Mouse (Mus musculus) erythroblast, embryonic 14.5 days (primary cell): Measurements from ENCODE around the gene Vpreb1. TPM values are rescaled to one million over a fixed set of nuclear protein-coding genes. Genes with fewer than 3 reads are reported as not detected.
"Not testable (repeated sequence)": the region's sequence is repeated elsewhere in the genome, so short reads cannot be mapped to it uniquely, and the experiment has no call there.

Experiments used
- H3K27me3 ChIP-seq: 2 replicates; pipeline ENCODE4 v1.6.1; 2012; ENCODE audit warnings: inconsistent platforms; ENCODE audit not compliant: control insufficient read depth
- H3K36me3 ChIP-seq: 2 replicates; pipeline ENCODE4 v1.6.1; 2012; ENCODE audit warnings: mild to moderate bottlenecking, inconsistent platforms; ENCODE audit not compliant: control insufficient read depth
- H3K4me1 ChIP-seq: 2 replicates; pipeline ENCODE4 v1.6.1; 2012; ENCODE audit warnings: inconsistent platforms; ENCODE audit not compliant: control insufficient read depth
- H3K4me3 ChIP-seq: replicated peaks from 2 replicates; pipeline ENCODE3; 2012; ENCODE audit warnings: moderate library complexity, mild to moderate bottlenecking, inconsistent platforms
- H3K9me3 ChIP-seq: 2 replicates; pipeline ENCODE4 v1.6.1; 2012; ENCODE audit warnings: low read length, inconsistent platforms, mixed read lengths; ENCODE audit not compliant: control insufficient read depth
- GATA1 ChIP-seq: IDR thresholded peaks from 2 replicates; pipeline ENCODE4 v1.6.1; 2012; ENCODE audit warnings: low read length, inconsistent platforms, mixed read lengths
- TAL1 ChIP-seq: IDR thresholded peaks from 3 replicates; pipeline ENCODE4 v1.6.1; 2012; ENCODE audit warnings: low read length, inconsistent platforms, mixed read lengths
- polyA plus RNA-seq: library from polyadenylated mRNA; stranded (reverse); fragments of >175 nt; gene quantifications from 2 replicates; pipeline ENCODE4 v1.2.3, GENCODE M21; 2012

The Vpreb1 gene
- polyA plus RNA-seq, 1 experiment: 0.08 TPM

DNA sequence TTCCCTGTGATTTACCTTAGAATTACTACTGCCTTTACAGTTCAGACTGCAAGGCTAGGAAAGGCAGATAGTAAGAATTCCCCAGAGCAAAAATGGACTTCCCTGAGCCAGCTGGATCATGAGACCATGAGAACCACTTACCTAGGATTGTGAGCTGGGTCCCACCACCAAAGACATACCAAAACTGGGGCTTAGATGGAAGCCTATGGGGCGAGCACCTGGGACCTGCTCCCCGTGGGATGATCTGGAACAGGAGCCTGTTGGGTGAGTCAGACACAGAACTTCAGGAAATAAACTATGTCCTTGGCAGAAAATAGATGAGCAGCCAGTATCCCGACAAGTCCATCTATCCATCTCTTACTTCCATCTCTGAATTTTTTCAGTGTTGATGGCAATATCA lies 8.4 kb downstream of the Vpreb1 start:
- TF ChIP-seq GATA1 (no peak), TAL1 (no peak)
- H3K27me3 ChIP-seq: no peaks in the 10 kb centered on the region
- H3K36me3 ChIP-seq: no peaks in the 10 kb centered on the region
- no peaks in the 10 kb centered on the region for H3K4me1 ChIP-seq
- no peaks in the 10 kb centered on the region for H3K9me3 ChIP-seq
- H3K4me3 ChIP-seq: no peak overlapping the region

DNA sequence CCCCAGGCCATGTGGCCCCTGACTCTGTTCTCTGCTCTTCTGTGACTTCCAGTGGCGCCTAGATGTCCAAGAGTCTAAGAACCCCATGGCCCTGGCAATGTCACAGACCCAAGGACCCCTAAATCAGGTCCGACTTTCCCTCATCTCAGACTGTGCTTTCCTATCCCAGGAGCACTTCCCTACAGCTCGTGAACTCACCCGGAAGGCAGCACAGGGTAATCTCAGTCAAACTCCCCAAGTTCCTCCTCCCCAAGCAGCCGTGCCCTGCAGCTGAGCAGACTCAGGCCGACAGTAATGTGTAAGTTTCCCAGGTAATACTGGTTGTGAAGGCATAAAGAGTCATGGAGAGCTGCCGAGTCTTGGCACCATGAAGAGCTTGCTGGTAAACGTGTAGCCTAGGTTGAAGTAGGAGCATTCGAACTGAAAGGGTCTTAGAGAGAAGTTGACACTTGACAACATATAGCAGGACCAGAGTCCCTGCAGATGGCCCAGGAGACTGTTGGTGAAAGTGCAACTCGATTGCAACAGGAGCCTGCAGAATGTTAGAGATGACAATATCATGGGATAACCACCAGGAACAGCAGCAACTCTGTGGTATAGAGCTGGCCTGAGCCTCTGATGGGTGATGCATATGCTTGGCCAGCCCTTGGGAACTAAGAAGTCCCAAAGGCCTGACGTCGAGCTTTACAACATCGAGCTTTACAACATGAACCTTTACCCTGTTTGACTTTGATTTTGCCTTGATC lies 13.7 kb downstream of the Vpreb1 start:
- H3K9me3 ChIP-seq: no peaks in the 10 kb centered on the region
- no peaks in the 10 kb centered on the region for H3K36me3 ChIP-seq
- no peak for TF ChIP-seq TAL1
- TF ChIP-seq GATA1: no peak
- H3K27me3 ChIP-seq: no peaks in the 10 kb centered on the region
- no peaks in the 10 kb centered on the region for H3K4me1 ChIP-seq
- H3K4me3 ChIP-seq: no peak overlapping the region

DNA sequence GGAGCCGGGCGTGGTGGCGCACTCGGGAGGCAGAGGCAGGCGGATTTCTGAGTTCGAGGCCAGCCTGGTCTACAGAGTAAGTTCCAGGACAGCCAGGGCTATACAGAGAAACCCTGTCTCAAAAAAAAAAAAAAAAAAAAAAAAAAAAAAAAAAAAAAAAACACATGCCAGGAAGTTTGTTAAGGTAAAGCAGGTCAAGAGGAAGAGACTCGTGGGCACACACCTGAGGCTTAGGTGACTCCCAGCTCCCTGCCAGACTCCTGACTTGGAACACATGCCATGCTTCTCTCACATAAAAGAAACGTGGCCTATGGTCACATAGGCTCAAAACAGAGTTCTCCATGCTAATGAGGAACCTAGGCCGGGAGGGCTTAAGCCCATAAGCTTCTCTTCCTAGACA lies 14.6 kb downstream of the Vpreb1 start:
- H3K9me3 ChIP-seq, H3K4me1 ChIP-seq, H3K27me3 ChIP-seq, H3K36me3 ChIP-seq, H3K4me3 ChIP-seq: not testable (repeated sequence)

GRCm38 (mm10) chr16:16855541-16855940 lies 15.1 kb downstream of the Vpreb1 start:
- TF ChIP-seq TAL1 (no peak), GATA1 (no peak)
- Histone ChIP-seq H3K4me3 (no peak overlapping the region), H3K27me3 (no peaks in the 10 kb centered on the region), H3K4me1 (no peaks in the 10 kb centered on the region), H3K36me3 (no peaks in the 10 kb centered on the region), H3K9me3 (no peaks in the 10 kb centered on the region)

DNA sequence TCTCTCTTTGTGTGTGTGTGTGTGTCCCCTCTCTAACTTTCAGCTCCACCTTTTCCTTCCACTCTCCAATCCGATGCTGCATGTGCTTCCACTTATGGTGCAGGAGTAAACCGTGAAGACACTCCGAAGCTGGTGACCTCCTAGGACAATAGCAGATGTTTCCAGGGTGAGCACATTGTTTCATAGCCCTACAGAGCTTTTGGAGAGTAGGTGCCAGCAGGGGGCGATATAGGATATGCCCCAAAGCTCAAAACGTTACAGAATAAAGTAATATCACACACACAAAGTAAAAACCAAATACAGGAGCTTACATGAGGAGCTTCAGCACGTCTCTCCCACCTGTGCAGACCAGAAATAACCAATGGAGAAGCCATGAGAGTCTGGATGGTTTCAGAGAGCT lies 15.8 kb downstream of the Vpreb1 start:
- H3K9me3 ChIP-seq: no peaks in the 10 kb centered on the region
- no peaks in the 10 kb centered on the region for H3K4me1 ChIP-seq
- TF ChIP-seq TAL1 (no peak), GATA1 (no peak)
- no peaks in the 10 kb centered on the region for H3K27me3 ChIP-seq
- H3K36me3 ChIP-seq: no peaks in the 10 kb centered on the region
- no peak overlapping the region for H3K4me3 ChIP-seq

GRCm38 (mm10) chr16:16852411-16852810 lies 18.2 kb downstream of the Vpreb1 start:
- Histone ChIP-seq H3K9me3 (no peaks in the 10 kb centered on the region), H3K27me3 (no peaks in the 10 kb centered on the region), H3K4me1 (no peaks in the 10 kb centered on the region), H3K36me3 (no peaks in the 10 kb centered on the region), H3K4me3 (no peak overlapping the region)
- TF ChIP-seq GATA1 (no peak), TAL1 (no peak)

DNA sequence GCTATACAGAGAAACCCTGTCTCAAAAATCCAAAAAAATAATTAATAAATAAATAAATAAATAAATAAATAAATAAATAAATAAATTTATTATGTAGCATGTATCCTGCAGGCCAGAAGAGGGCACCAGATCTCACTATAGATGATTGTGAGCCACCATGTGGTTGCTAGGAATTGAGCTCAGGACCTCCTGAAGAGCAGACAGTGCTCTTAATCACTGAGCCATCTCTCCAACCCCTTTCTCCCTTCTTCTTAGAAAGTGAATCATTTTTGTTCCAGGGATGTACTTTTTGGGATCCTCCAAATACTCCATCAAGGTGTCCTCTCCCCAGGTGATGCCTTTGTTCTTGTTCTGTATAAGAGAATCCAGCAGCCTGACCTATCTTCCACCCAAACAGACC lies 21.4 kb downstream of the Vpreb1 start:
- TF ChIP-seq TAL1: no peak
- no peak for TF ChIP-seq GATA1
- Histone ChIP-seq H3K4me3 (no peak overlapping the region), H3K27me3 (no peaks in the 10 kb centered on the region), H3K4me1 (no peaks in the 10 kb centered on the region; the same call in 1 of the 2 replicates), H3K9me3 (no peaks in the 10 kb centered on the region), H3K36me3 (no peaks in the 10 kb centered on the region)

- Histone ChIP-seq H3K4me1 (peaks cover 14% of the 10 kb centered on the region), H3K27me3 (peaks cover 3% of the 10 kb centered on the region), H3K36me3 (no peaks in the 10 kb centered on the region), H3K9me3 (no peaks in the 10 kb centered on the region), H3K4me3 (no peak overlapping the region)
- no peak for TF ChIP-seq TAL1
- no peak for TF ChIP-seq GATA1
Measured at GRCm38 (mm10) chr16:16829671-16830070, 41.0 kb downstream of the Vpreb1 start.

DNA sequence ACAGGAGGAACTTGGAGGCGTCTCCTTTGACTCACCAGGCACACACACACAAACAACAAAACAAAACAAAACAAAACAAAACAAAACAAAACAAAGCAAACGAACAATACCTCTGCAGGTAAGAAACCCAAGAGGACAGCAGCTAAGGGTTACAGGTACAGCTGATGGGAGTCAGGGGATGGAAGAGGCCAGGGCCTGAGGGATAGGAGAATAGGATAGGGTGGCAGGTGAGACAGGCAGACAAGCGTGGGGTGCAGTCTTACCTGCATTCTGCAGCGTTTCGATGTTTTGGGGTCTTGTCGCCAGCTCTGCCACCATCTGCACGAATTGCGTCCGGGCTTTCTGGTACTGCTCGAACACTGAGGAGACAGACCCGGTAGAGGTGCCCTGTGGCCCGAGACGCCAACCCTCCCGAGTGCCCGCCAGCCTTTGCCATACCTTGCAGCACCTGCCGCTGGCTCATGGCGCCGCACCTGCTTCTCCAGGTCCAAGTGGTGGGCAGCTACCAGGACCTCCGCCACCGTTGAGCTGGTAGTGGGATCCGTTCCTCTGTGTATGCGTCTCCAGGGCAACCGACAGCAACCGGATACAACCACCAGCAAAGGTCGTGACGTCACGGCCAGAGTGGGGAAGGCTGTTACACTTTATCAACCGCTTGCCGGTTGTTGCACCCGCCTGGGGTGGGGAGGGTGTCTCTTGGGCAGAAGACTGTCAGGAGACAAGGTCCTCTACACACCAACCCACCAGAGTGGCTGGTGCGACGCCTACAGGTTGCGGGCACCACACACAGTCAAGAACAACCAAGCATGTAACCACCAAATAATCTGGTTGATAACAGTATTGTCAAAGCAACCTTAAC lies 41.7 kb downstream of the Vpreb1 start, which contains the start of gene Spag6l:
Gene Spag6l, minus strand, starts transcription at position 700 of the 859 bp plus-strand sequence.
- peak within 1 kb of the TSS; percentile 62 for H3K4me3 ChIP-seq
- no peaks in the 10 kb centered on the region for H3K9me3 ChIP-seq
- H3K27me3 ChIP-seq: peaks cover 3% of the 10 kb centered on the region
- H3K36me3 ChIP-seq: no peaks in the 10 kb centered on the region
- TF ChIP-seq TAL1 (no peak), GATA1 (no peak)
- peaks cover 14% of the 10 kb centered on the region for H3K4me1 ChIP-seq
